Comparison of ENCODE assay signal across 9 mouse cellular contexts in the genomic region with DNA sequence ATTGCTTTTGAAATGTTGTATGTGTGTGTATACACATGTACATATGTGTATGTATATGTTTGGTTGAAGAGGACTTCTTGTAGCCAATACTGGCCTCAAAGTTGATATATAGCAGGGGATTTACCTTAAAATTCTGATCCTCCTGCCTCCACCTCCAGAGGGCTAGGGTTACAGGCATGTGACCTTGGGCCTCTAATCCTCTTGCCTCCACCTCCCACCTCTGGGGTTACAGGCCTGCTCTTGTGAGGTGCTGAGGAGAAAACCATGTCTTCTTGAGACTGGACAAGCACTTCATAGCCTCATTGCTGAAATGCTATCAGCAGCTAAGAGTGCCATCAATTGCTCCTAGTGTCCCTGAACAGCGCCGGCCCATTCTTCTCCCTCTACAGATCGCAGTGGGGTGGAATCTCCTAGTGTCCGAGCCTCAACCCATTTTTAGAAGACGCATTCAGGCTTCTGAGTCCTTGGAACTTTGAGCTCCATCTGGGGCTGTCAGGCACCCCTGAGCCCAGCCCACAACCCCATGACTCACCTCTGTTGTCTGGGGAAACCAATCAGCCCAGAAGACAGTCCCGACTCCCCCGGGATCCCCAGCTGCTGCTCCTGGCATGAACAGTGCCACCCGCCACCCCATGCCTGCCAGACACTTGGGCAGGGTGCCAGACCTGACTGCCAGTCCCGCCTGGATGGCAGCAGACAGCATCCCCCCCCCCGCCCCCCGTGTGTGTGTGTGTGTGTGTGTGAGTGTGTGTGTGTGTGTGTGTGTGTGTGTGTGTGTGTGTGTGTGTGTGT. TPM values are rescaled to one million over a fixed set of nuclear protein-coding genes. Genes with fewer than 3 reads are reported as not detected.
A peak's percentile ranks its signal among the peaks of the same experiment; 100 is the strongest.
DNase-seq lines count a peak whose midpoint lies in the region; ATAC-seq and TF ChIP-seq lines count a peak whose summit lies in the region.
"Had no signal": no experiment of that assay in that cellular context is flagged by ENCODE, and none has a peak within 500 bp of the region (broad histone marks: within the 10 kb centered on the region; RNA-seq: fewer than 3 reads in every experiment).

No protein-coding gene starts in this region.

- ATAC-seq in hematopoietic stem cell, adult 5-6 weeks (replicated peaks in 1 of 2; ENCODE audit: insufficient read depth in 1 of 2, low FRiP score in 2 of 2, low TSS enrichment in 1 of 2, low read depth in 1 of 2, poor library complexity in 2 of 2, severe bottlenecking in 2 of 2), result peak; percentile 75 to 85

- TF ChIP-seq CTCF in CH12.LX (conservative IDR thresholded peaks at IDR 0.05 in 1 of 2, IDR thresholded peaks at IDR 0.05 in 1 of 2; ENCODE audit: low read depth in 2 of 2, low read length in 2 of 2), result no peak

- no peak for TF ChIP-seq EP300 in CH12.LX (IDR thresholded peaks at IDR 0.05; ENCODE audit: low read length)

- DNase-seq in CH12.LX (ENCODE audit: extremely low read depth), result peak; percentile 3
- DNase-seq in cerebellum, adult 11-12 months, result peak; percentile 41
- DNase-seq in frontal cortex, postnatal 14 days (ENCODE audit: low spot score in 2 of 2), result peak; percentile 75 to 80
- peak; percentile 79 to 81 for DNase-seq in layer of hippocampus, adult 8-10 months (ENCODE audit: low spot score in 2 of 2)
- DNase-seq in lung, postnatal 4 days, result peak; percentile 51 to 69
- DNase-seq in right cerebral cortex, postnatal 14 days, result peak; percentile 96
- no peak for DNase-seq in c-Kit-positive CD71-positive TER-119-positive erythroid progenitor cells, embryonic 14.5 days (ENCODE audit: low spot score)

- no peak overlapping the region for H3K27ac ChIP-seq in CH12.LX (ENCODE audit: insufficient read depth, low read depth)

- H3K9me3 ChIP-seq in CH12.LX (replicated peaks; ENCODE audit: low read length), result no peaks in the 10 kb centered on the region

- H3K4me3 ChIP-seq in CH12.LX (replicated peaks in 1 of 3; ENCODE audit: low read depth in 2 of 3, low read length in 2 of 3, poor library complexity in 1 of 3), result no peak overlapping the region

- in situ Hi-C loops in CH12.LX (cut with MboI; ENCODE audit: low pct_ligation_motif_present, low pct_unique_long_range_greater_than_20kb, low sequenced_read_pairs), result no loop called here

- H3K27me3 ChIP-seq in CH12.LX (replicated peaks), result peaks cover 3% of the 10 kb centered on the region

- dilution Hi-C loops in CH12.LX (cut with MboI; ENCODE audit: extremely low pct_ligation_motif_present, extremely low pct_unique_long_range_greater_than_20kb, low sequenced_read_pairs), result no loop called here

- H3K9ac ChIP-seq in CH12.LX (ENCODE audit: insufficient read depth, low read depth), result no peak overlapping the region

- H3K4me1 ChIP-seq in CH12.LX (ENCODE audit: control insufficient read depth in 1 of 2, insufficient read depth in 2 of 2), result peaks cover 2 to 9% of the 10 kb centered on the region in 2 experiments; a peak in 3 of 4 replicates

- H3K36me3 ChIP-seq in CH12.LX (replicated peaks in 1 of 2; ENCODE audit: control insufficient read depth in 1 of 2, insufficient read depth in 1 of 2, low read length in 1 of 2), result no peaks in the 10 kb centered on the region

- TF ChIP-seq POLR2A in CH12.LX (IDR thresholded peaks at IDR 0.05; ENCODE audit: low read depth, low read length), result no peak

- no peak for TF ChIP-seq RAD21 in CH12.LX (IDR thresholded peaks at IDR 0.05; ENCODE audit: low read depth, low read length)

- no peaks in the 10 kb centered on the region for H3K79me2 ChIP-seq in CH12.LX (replicated peaks; ENCODE audit: control insufficient read depth, extremely low read depth, insufficient read depth, poor library complexity, severe bottlenecking)

- no peak overlapping the region for H3K4me2 ChIP-seq in CH12.LX (ENCODE audit: insufficient read depth, low read depth, poor library complexity, severe bottlenecking)

TF ChIP-seq in CH12.LX, 34 proteins besides CTCF, POLR2A, EP300 and RAD21:
- no peak for TF ChIP-seq UBTF (IDR thresholded peaks at IDR 0.05; ENCODE audit: low read depth, low read length)
- no peak for TF ChIP-seq ETS1 (conservative IDR thresholded peaks at IDR 0.05; ENCODE audit: low read depth, low read length)
- no peak for TF ChIP-seq CHD1 (IDR thresholded peaks at IDR 0.05; ENCODE audit: low read depth, low read length)
- no peak for TF ChIP-seq MAFK (IDR thresholded peaks at IDR 0.05; ENCODE audit: insufficient replicate concordance, low read length)
- TF ChIP-seq KAT2A (IDR thresholded peaks at IDR 0.05; ENCODE audit: insufficient replicate concordance, low read length), result no peak
- no peak for TF ChIP-seq SMC3 (IDR thresholded peaks at IDR 0.05; ENCODE audit: low read depth, low read length)
- no peak for TF ChIP-seq MYC (IDR thresholded peaks at IDR 0.05; ENCODE audit: low read depth, low read length)
- TF ChIP-seq MXI1 (IDR thresholded peaks at IDR 0.05; ENCODE audit: low read depth, low read length), result no peak
- no peak for TF ChIP-seq USF1 (IDR thresholded peaks at IDR 0.05; ENCODE audit: low read depth, low read length)
- no peak for TF ChIP-seq POLR2AphosphoS2 (IDR thresholded peaks at IDR 0.05; ENCODE audit: low read depth, low read length)
- no peak for TF ChIP-seq USF2 (conservative IDR thresholded peaks at IDR 0.05; ENCODE audit: low read depth, low read length)
- TF ChIP-seq ELF1 (IDR thresholded peaks at IDR 0.05; ENCODE audit: low read depth, low read length), result no peak

RNA-seq across cellular contexts. Expression of gene Pmepa1, which starts 30.6 kb away (rescaled TPM):
- total RNA-seq in CH12.LX (2012; rRNA removed), result 9.8 and 9.9 TPM in 2 replicates
- 1.2 and 1.6 TPM in 2 replicates for total RNA-seq in CH12.LX (2014; rRNA removed)
- polyA plus RNA-seq in CH12.LX (2012; ENCODE audit: insufficient read length, low read depth), result 11.0 and 11.8 TPM in 2 replicates
- 0.40 TPM in 1 of 2 replicates, not detected in the other for total RNA-seq in hematopoietic stem cell, adult 5-6 weeks (2017)
- total RNA-seq in layer of hippocampus, adult 8-10 months (2022), result 10 to 100 TPM; 15.0 to 37.8 (median 25.3) TPM
- total RNA-seq: neutrophil, adult 5-6 weeks had no signal
